In genomic region chr15:27779398-27779797, GRCm38 (mm10) we compare ENCODE assay signal across 9 mouse cellular contexts.
DNase-seq lines count a peak whose midpoint lies in the region; ATAC-seq lines count a peak whose summit lies in the region.
"Had no signal": no experiment of that assay in that cellular context is flagged by ENCODE, and none has a peak within 500 bp of the region (broad histone marks: within the 10 kb centered on the region; RNA-seq: fewer than 3 reads in every experiment).

No protein-coding gene starts in this region.

- H3K4me2 ChIP-seq in kidney, embryonic 16.5 days (replicated peaks; ENCODE audit: low read depth, low read length): no peak overlapping the region
- peak overlapping the region; percentile 17 for H3K4me2 ChIP-seq in embryonic facial prominence, embryonic 15.5 days (replicated peaks)
- 0 out of 2 replicates have a peak overlapping the region, but pooled peaks have one; percentile 3 for H3K4me2 ChIP-seq in hindbrain, embryonic 14.5 days (replicated peaks)
- 0 out of 2 replicates have a peak overlapping the region, but pooled peaks have one; percentile 3 for H3K4me2 ChIP-seq in midbrain, embryonic 16.5 days (ENCODE audit: low read length)

- peak overlapping the region; percentile 96 for H3K27ac ChIP-seq in kidney, embryonic 16.5 days (ENCODE audit: low read length)
- peak overlapping the region; percentile 95 for H3K27ac ChIP-seq in embryonic facial prominence, embryonic 15.5 days (replicated peaks)
- H3K27ac ChIP-seq in hindbrain, embryonic 14.5 days: peak overlapping the region; percentile 88
- peak overlapping the region; percentile 62 for H3K27ac ChIP-seq in midbrain, embryonic 16.5 days (ENCODE audit: low read length)
- H3K27ac ChIP-seq: liver, embryonic 14.5 days had no signal

- no peak for DNase-seq in kidney, adult 9 months
- DNase-seq in hindbrain, embryonic 14.5 days (ENCODE audit: low spot score): no peak
- no peak for DNase-seq in testis, postnatal 14 days (ENCODE audit: low spot score)
- DNase-seq in cerebellum, adult 9-10 months: no peak
- no peak for DNase-seq in thymus, postnatal 14 days

- H3K9me3 ChIP-seq in kidney, embryonic 16.5 days (ENCODE audit: low read length): no peaks in the 10 kb centered on the region
- H3K9me3 ChIP-seq in embryonic facial prominence, embryonic 15.5 days (replicated peaks): no peaks in the 10 kb centered on the region
- H3K9me3 ChIP-seq in hindbrain, embryonic 14.5 days (ENCODE audit: control insufficient read depth, low read length): no peaks in the 10 kb centered on the region
- no peaks in the 10 kb centered on the region for H3K9me3 ChIP-seq in midbrain, embryonic 16.5 days (replicated peaks; ENCODE audit: control insufficient read depth, low read length, poor library complexity, severe bottlenecking)

- no peaks in the 10 kb centered on the region for H3K36me3 ChIP-seq in kidney, embryonic 16.5 days (ENCODE audit: insufficient read depth, low read length)
- no peaks in the 10 kb centered on the region for H3K36me3 ChIP-seq in embryonic facial prominence, embryonic 15.5 days
- H3K36me3 ChIP-seq in hindbrain, embryonic 14.5 days (replicated peaks; ENCODE audit: control insufficient read depth, insufficient read depth): no peaks in the 10 kb centered on the region
- H3K36me3 ChIP-seq in midbrain, embryonic 16.5 days (ENCODE audit: control insufficient read depth, insufficient read depth, low read length): no peaks in the 10 kb centered on the region

- H3K4me3 ChIP-seq in kidney, embryonic 16.5 days (ENCODE audit: low read length): no peak overlapping the region
- H3K4me3 ChIP-seq in embryonic facial prominence, embryonic 15.5 days (replicated peaks): no peak overlapping the region; the same call in 1 of the 2 replicates
- H3K4me3 ChIP-seq in hindbrain, embryonic 14.5 days (replicated peaks; ENCODE audit: low read length): no peak overlapping the region
- H3K4me3 ChIP-seq in midbrain, embryonic 16.5 days (ENCODE audit: low read depth, low read length): no peak overlapping the region

- 0 out of 2 replicates have a peak overlapping the region, but pooled peaks have one; percentile 2 for H3K9ac ChIP-seq in kidney, embryonic 16.5 days (replicated peaks; ENCODE audit: low read length)
- H3K9ac ChIP-seq in embryonic facial prominence, embryonic 15.5 days: no peak overlapping the region; the same call in 1 of the 2 replicates
- peak overlapping the region; percentile 38; the same call in 1 of the 2 replicates for H3K9ac ChIP-seq in hindbrain, embryonic 14.5 days
- no peak overlapping the region for H3K9ac ChIP-seq in midbrain, embryonic 16.5 days (ENCODE audit: low read depth, low read length)
- H3K9ac ChIP-seq: liver, embryonic 14.5 days had no signal

- peaks cover 79% of the 10 kb centered on the region for H3K4me1 ChIP-seq in kidney, embryonic 16.5 days (ENCODE audit: insufficient read depth, low read length)
- peaks cover 91% of the 10 kb centered on the region for H3K4me1 ChIP-seq in embryonic facial prominence, embryonic 15.5 days
- peaks cover 73% of the 10 kb centered on the region for H3K4me1 ChIP-seq in hindbrain, embryonic 14.5 days (replicated peaks; ENCODE audit: control insufficient read depth, insufficient read depth, low read length)
- H3K4me1 ChIP-seq in midbrain, embryonic 16.5 days (ENCODE audit: control insufficient read depth, insufficient read depth, low read length): peaks cover 77% of the 10 kb centered on the region

- 48% methylated on average over 11 of the region's 11 CpGs for WGBS in kidney, embryonic 16.5 days
- WGBS in embryonic facial prominence, embryonic 15.5 days: 32% methylated on average over 11 of the region's 11 CpGs
- 36% methylated on average over 11 of the region's 11 CpGs for WGBS in hindbrain, embryonic 14.5 days
- 43% methylated on average over 11 of the region's 11 CpGs for WGBS in midbrain, embryonic 16.5 days

- no peak for ATAC-seq in kidney, embryonic 16.5 days (ENCODE audit: low FRiP score, low TSS enrichment)
- ATAC-seq in embryonic facial prominence, embryonic 15.5 days (ENCODE audit: insufficient number of reproducible peaks, low FRiP score, low TSS enrichment, low read depth): no peak
- no peak for ATAC-seq in hindbrain, embryonic 14.5 days (ENCODE audit: low FRiP score)
- no peak for ATAC-seq in midbrain, embryonic 16.5 days

- H3K27me3 ChIP-seq in kidney, embryonic 16.5 days (ENCODE audit: insufficient read depth, low read length): no peaks in the 10 kb centered on the region
- no peaks in the 10 kb centered on the region for H3K27me3 ChIP-seq in embryonic facial prominence, embryonic 15.5 days
- no peaks in the 10 kb centered on the region for H3K27me3 ChIP-seq in hindbrain, embryonic 14.5 days (ENCODE audit: control insufficient read depth, insufficient read depth, low read length)
- H3K27me3 ChIP-seq in midbrain, embryonic 16.5 days (ENCODE audit: control insufficient read depth, insufficient read depth, low read depth, low read length): no peaks in the 10 kb centered on the region

Comparison
In these comparisons a context has a peak if more than half of its experiments do, and no peak if none do; other contexts are left out.
1. H3K9ac ChIP-seq: peak in kidney, embryonic 16.5 days (single experiment) and hindbrain, embryonic 14.5 days (single experiment); none in embryonic facial prominence, embryonic 15.5 days (single experiment) and midbrain, embryonic 16.5 days (single experiment).
2. Peak in every context shown above with its lines, with median percentiles within 50 percentile points of each other: H3K27ac ChIP-seq.